Mouse (Mus musculus): ENCODE results near the gene Elfn1.

DNA sequence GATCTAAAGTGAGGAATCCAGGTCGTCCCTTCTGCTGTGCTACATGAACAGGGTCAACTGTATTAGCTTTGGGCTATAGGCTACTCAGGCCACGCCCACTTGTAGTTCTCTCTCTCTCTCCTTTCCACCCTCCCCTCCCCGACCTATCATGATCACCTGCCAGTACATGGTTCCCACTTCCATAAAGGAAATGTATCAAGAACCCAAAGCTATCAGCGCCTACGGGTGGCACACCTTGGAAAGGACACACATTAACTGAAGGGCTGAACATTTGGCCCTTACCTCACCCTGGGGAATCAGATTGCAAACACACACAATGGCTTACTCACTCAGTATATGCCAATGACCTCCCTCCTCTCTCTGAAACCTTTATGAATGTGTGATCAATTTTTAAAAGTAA lies 28.0 kb upstream of the Elfn1 start:
- TF ChIP-seq CTCF (IDR thresholded peaks at IDR 0.05; ENCODE audit: control insufficient read depth, insufficient read depth, low read length) (no peak), POLR2A (IDR thresholded peaks at IDR 0.05; ENCODE audit: borderline replicate concordance, control insufficient read depth, low read depth, low read length) (no peak)

Data from bone marrow, adult 2 months (tissue).